Mouse (Mus musculus) neutrophil, adult 5-6 weeks (primary cell): ENCODE data around the gene BC037034. TPM values are rescaled to one million over a fixed set of nuclear protein-coding genes. Genes with fewer than 3 reads are reported as not detected.
A peak's percentile ranks its signal among the peaks of the same experiment; 100 is the strongest.

Experiments used
- ATAC-seq: fragments of 151-379, 151-347 bp; 2 replicates; pipeline ENCODE4 v1.8.0; 2017; ENCODE audit warnings: mild to moderate bottlenecking, moderate TSS enrichment; ENCODE audit not compliant: insufficient number of reproducible peaks, poor library complexity, low FRiP score, severe bottlenecking; ENCODE audit errors: extremely low read depth
- total RNA-seq: library from RNA; stranded (forward); fragments of 200-1000 nt; gene quantifications from 2 replicates; pipeline ENCODE4 v1.2.3, GENCODE M21; 2017

Gene BC037034
- total RNA-seq, 1 experiment from 2014 or later: 79.3 TPM

DNA sequence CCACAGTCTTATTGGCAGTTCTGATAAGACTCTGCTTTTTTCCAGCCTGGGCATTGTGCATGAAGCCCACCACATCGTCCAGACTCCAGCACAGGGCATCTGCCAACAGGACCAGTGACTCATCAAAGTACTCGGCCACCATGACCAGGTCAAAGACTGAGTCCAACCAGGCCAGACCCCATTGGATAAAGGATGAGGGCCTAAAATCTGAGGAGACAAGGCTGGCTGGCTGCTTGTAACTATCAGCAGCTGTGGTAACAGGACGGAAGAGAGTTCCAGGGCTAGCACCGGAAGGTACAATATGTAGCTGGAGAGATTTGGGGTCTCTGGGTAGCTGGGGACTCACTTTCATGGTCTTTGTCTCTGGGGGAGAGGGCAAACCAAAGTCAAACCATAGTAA lies 1.9 kb upstream of the BC037034 start:
- no peak for ATAC-seq

DNA sequence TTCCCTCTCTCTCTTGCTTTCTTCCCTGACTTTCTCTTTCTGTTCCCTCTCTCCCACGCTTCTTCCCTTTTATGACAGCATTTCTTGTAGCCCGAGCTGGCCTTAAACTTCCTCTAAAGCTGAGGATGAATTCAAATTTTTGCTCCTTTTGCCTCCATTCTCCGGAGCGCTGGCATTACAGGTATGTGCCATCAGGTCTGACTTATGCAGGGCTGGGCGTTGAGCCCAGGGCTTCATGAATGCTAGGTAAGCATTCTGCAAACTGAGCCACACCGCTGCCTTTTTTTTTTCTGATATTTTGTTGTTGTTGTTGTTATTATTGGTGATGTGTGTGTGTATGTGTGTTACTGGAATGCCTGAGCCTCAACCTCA lies 360 bp upstream of the BC037034 start:
- no peak for ATAC-seq

DNA sequence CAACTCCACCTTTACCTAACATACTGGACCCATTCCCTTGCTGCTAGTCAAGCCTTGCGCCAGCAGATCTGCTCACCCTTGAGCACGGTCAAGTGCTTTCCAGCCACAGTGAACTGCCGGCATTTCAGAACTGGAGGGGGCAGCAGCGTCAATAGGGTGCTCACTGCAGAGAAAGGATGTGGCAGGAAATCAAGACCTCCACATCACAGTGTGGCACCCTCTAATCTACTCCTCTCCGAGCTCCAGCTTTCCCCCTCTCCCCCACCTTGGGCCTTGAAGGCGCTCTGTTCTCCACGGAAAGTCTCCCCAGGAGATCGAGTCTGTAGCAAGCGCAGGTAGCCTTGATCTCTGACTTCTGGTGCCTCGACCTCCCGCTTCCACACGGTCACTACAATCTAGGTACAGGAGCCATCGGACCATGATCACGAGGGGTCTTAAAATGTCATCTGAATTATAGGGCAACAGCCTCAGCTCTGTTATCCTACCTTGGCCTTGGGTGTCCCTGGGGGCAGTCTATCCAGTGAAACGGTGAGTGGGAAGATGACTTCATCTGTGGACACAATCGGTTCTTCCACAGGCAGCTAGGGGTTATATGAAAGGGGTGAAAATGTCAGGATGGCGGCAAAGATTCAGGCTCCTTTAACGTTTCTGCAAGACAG lies 1.1 kb downstream of the BC037034 start:
- ATAC-seq: no peak

- no peak for ATAC-seq
Observed at GRCm38 (mm10) chr5:138262001-138262400, 1.8 kb downstream of the BC037034 start.

- no peak for ATAC-seq
Observed at GRCm38 (mm10) chr5:138260834-138261233, 3.0 kb downstream of the BC037034 start.

DNA sequence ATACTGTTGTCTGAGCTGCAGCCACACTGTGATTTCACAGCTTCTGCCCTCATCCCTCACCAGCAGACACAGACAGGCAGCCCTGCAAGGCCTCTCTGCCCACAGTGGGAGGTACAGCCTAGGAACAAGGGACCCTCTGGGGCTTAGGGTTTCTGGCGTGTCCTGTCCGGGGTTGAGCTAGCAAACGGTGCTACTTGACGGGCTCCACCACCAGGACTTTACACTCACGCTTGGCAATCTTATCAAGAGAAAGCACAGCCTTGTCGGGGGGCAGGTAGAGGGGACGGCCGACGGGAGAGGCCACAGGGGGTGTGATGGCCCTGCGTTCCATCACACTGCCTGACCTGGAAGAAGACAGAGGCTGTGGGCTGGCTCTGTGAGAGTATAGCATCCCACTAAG lies 3.8 kb downstream of the BC037034 start:
- ATAC-seq: no peak

- ATAC-seq: no peak
Observed at GRCm38 (mm10) chr5:138258993-138259392, 4.8 kb downstream of the BC037034 start.

GRCm38 (mm10) chr5:138258542-138258941 lies 5.3 kb downstream of the BC037034 start:
- ATAC-seq: no peak

GRCm38 (mm10) chr5:138258078-138258477 lies 5.8 kb downstream of the BC037034 start:
- ATAC-seq: no peak

DNA sequence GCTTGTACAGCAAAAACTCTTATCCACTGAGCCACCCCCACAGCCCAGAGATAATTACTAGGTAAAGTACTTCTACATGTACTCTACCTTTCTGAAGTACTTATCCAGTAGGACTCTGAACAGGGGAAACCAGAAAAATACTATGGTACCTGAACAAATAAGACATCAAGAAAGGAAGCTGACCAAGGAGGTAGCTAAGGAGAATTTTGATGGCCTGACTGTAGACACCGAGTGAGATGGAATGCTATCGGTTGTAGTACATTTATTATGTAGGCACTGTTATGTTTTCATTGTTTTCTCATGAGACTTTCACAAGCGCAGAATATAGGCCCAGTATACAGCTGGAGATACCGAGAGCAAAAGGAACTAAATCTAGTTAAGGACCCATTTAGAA lies 6.3 kb downstream of the BC037034 start:
- ATAC-seq: no peak

DNA sequence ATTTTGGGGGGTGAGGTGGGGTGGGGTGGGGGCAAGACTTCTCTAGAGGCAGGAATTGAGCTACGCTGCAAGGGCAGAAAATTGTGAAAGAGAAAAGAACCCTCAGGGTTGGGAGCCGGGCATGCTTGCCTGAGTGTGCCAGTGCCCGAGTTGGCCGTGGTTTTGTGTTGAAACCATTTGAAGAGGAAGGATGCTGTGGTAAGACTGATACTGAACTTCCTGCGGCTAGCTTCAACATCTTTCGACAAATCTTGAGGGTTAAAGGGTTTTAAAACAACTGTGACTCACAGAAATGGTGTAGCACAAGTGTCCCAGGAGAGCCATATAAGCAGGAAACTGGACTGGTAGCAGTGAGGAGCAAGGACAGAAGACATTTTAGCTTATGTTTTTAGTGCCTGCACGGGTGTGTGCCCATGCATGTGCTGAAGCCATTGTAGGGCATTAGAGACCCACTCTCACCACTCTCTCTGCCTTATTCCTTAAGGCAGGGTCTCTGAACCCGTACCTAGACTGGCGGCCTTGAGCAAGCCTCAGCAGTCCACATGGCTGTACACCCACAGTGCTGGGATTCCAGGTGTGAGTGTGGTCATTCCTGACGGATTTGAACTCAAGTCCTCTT lies 6.8 kb downstream of the BC037034 start:
- peak; percentile 39 for ATAC-seq

- ATAC-seq: no peak
Observed at GRCm38 (mm10) chr5:138256094-138256467, 7.8 kb downstream of the BC037034 start.

GRCm38 (mm10) chr5:138255353-138256093 lies 8.3 kb downstream of the BC037034 start, which contains the start of gene Lamtor4:
Gene Lamtor4 (plus strand): TSS chr5:138255482.
- ATAC-seq: peak; percentile 94

DNA sequence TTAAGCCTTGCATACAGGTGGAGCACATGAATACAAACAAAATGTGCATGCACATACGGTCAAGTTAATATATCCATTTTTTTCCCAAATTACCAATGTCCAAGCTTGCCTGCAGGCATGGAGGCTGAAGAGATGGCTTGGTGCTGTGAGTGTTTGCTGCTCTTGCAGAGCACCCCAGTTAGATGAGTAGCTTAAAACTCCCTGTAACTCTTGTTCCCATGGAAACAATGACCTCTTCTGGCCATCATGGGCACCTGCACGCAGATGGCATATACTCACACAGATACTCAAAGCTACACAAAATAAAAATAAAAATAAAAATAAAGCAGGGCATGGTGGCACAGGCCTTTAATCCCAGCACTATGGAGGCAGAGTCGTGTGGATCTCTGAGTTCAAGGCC lies 10.8 kb downstream of the BC037034 start:
- ATAC-seq: no peak

DNA sequence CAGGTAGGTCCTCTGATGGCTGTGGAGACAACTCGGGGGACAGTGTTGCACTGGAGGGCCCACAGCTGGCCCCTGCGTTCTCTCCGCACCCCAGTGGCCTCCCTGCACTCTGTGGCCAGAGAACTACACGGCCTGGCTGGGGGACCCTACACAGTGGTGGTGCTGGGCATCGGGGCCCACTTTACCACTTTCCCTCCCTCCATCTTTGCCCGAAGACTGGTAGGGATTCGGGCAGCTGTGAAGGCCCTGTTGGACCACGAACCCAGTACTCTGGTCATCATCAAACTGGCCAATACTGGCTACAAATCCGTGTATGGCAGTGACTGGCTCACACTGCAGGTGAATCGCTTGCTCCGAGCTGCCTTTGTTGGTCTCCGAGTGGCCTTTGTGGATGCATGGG lies 12.7 kb downstream of the BC037034 start:
- no peak for ATAC-seq

GRCm38 (mm10) chr5:138241511-138241910 lies 22.3 kb downstream of the BC037034 start:
- ATAC-seq: no peak

GRCm38 (mm10) chr5:138234224-138234623 lies 29.6 kb downstream of the BC037034 start:
- no peak for ATAC-seq

- no peak for ATAC-seq
Observed at GRCm38 (mm10) chr5:138233778-138234177, 30.1 kb downstream of the BC037034 start.

- no peak for ATAC-seq
Observed at GRCm38 (mm10) chr5:138229511-138229910, 34.3 kb downstream of the BC037034 start.

- ATAC-seq: peak; percentile 53
Observed at GRCm38 (mm10) chr5:138228026-138228425, 35.8 kb downstream of the BC037034 start.
